Mouse (Mus musculus): ENCODE measurements around the gene Mapre3.

DNA sequence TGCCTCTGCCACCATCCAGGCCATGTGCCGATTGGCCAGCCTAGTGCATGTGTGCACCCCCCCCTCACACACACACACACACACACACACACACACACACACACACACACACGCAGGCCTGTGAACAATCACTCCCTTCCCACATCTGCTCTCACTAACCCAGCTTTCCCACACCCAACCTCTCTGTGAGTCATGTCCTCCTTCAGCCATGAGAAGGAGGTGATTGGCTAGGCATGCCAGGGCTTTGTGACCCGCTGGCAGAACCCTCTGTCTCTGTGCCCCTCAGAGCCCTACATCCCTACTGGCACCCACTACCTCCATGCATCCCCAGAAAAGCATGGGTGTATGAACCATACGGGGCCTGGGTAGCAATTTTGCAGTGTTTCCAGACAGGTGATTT, 39.1 kb downstream of the Mapre3 start:
- TF ChIP-seq NRF1 (IDR thresholded peaks at IDR 0.05; ENCODE audit: low read depth, low read length) (no peak), POLR2A (IDR thresholded peaks at IDR 0.05; ENCODE audit: low read depth, low read length) (no peak), CTCF (conservative IDR thresholded peaks at IDR 0.05 in 1 of 2, IDR thresholded peaks at IDR 0.05 in 1 of 2; ENCODE audit: low read depth in 2 of 2, low read length in 2 of 2) (no peak), USF1 (IDR thresholded peaks at IDR 0.05; ENCODE audit: low read depth, low read length) (no peak), RAD21 (IDR thresholded peaks at IDR 0.05; ENCODE audit: low read depth, low read length) (no peak), ELF1 (IDR thresholded peaks at IDR 0.05; ENCODE audit: low read depth, low read length) (no peak), CHD2 (IDR thresholded peaks at IDR 0.05; ENCODE audit: low read length) (no peak), POLR2AphosphoS2 (IDR thresholded peaks at IDR 0.05; ENCODE audit: low read depth, low read length) (no peak), ZNF384 (IDR thresholded peaks at IDR 0.05; ENCODE audit: low read depth, low read length) (no peak), EP300 (IDR thresholded peaks at IDR 0.05; ENCODE audit: low read length) (no peak), TBP (conservative IDR thresholded peaks at IDR 0.05; ENCODE audit: low read depth, low read length) (no peak), HCFC1 (IDR thresholded peaks at IDR 0.05; ENCODE audit: low read depth, low read length) (no peak), TCF12 (IDR thresholded peaks at IDR 0.05; ENCODE audit: low read depth, low read length) (no peak), ZMIZ1 (IDR thresholded peaks at IDR 0.05; ENCODE audit: low read depth, low read length) (no peak)

All from CH12.LX (cell line).